Mouse (Mus musculus) brain, embryonic 14.5 days (tissue): ENCODE measurements at regions not wholly inside any gene's neighbourhood (a gene's known extent, or its start where the extent isn't known, plus 50 kb on each side); places are given as distances from the start of the nearest gene placed in this dataset.
"Not testable (repeated sequence)": the region's sequence is repeated elsewhere in the genome, so short reads cannot be mapped to it uniquely, and the experiment has no call there.

Experiments
- DNase-seq: peaks from one replicate; pipeline ENCODE4 v3.0.0-alpha.2; 2011; ENCODE audit warnings: low read depth
- CTCF ChIP-seq: fragments of 200-500 bp; IDR thresholded peaks from 2 replicates; pipeline ENCODE4 v1.5.1; 2012; ENCODE audit warnings: inconsistent platforms, mild to moderate bottlenecking, moderate library complexity, borderline replicate concordance; ENCODE audit not compliant: insufficient read depth, insufficient read length; ENCODE audit errors: extremely low read depth
- POLR2A ChIP-seq: fragments of 200-500 bp; IDR thresholded peaks from 2 replicates; pipeline ENCODE4 v1.6.1; 2012; ENCODE audit warnings: mild to moderate bottlenecking, inconsistent platforms, borderline replicate concordance; ENCODE audit not compliant: poor library complexity, insufficient read depth, insufficient read length, severe bottlenecking; ENCODE audit errors: extremely low read depth

GRCm38 (mm10) chr6:61042667-61043523 is 118.1 kb downstream of the Mmrn1 start:
- TF ChIP-seq POLR2A (no peak), CTCF (peak; percentile 28; the same call in 1 of the 2 replicates)
- peak; percentile 96 for DNase-seq

- no peak for TF ChIP-seq POLR2A
- peak; percentile 30; the same call in 1 of the 2 replicates for TF ChIP-seq CTCF
- DNase-seq = peak; percentile 88
Measured at GRCm38 (mm10) chr6:61043524-61044450, 119.0 kb downstream of the Mmrn1 start.

GRCm38 (mm10) chr6:61047667-61048066 is 122.9 kb downstream of the Mmrn1 start:
- DNase-seq = not testable (repeated sequence)

GRCm38 (mm10) chr6:61063129-61063528 is 117.0 kb upstream of the Ccser1 start:
- DNase-seq = peak; percentile 80
- TF ChIP-seq CTCF (peak; percentile 45; the same call in 1 of the 2 replicates), POLR2A (no peak)

- DNase-seq = no peak
- TF ChIP-seq CTCF (no peak), POLR2A (no peak)
Measured at GRCm38 (mm10) chr6:61065769-61066168, 114.4 kb upstream of the Ccser1 start.

- DNase-seq = peak; percentile 81
- TF ChIP-seq CTCF = no peak
- no peak for TF ChIP-seq POLR2A
Measured at GRCm38 (mm10) chr6:61066501-61067282, 113.4 kb upstream of the Ccser1 start.

- no peak for TF ChIP-seq POLR2A
- TF ChIP-seq CTCF = no peak
- peak; percentile 79 for DNase-seq
Measured at GRCm38 (mm10) chr6:61067355-61068116, 112.6 kb upstream of the Ccser1 start.

GRCm38 (mm10) chr6:61068117-61068489 is 112.0 kb upstream of the Ccser1 start:
- peak; percentile 57 for DNase-seq
- TF ChIP-seq CTCF (no peak), POLR2A (no peak)

- no peak for DNase-seq
- TF ChIP-seq CTCF = no peak
Measured at GRCm38 (mm10) chr6:61073267-61073666, 106.9 kb upstream of the Ccser1 start.

- DNase-seq = peak; percentile 91
- TF ChIP-seq CTCF = no peak
- TF ChIP-seq POLR2A = no peak
Measured at GRCm38 (mm10) chr6:61073794-61074193, 106.3 kb upstream of the Ccser1 start.
